Mouse (Mus musculus): ENCODE data around the gene Tgif1. TPM values are rescaled to one million over a fixed set of nuclear protein-coding genes. Genes with fewer than 3 reads are reported as not detected.

Gene Tgif1
- 57.9 and 67.7 TPM in 2 replicates for total RNA-seq (2023)

GRCm38 (mm10) chr17:70853436-70853905, at the start of gene Tgif1:
Gene Tgif1 (minus strand): TSS chr17:70853546.

Other genes with a start within 250 kb of the Tgif1 start
- gene Myom1, start 149.1 kb upstream of the Tgif1 start, total RNA-seq (2023), result 0.86 and 1.4 TPM in 2 replicates
- gene Myl12a, start 149.3 kb upstream of the Tgif1 start, total RNA-seq (2023), result 283 and 367 TPM in 2 replicates